Mouse (Mus musculus) gastrocnemius, postnatal 25 days (tissue): ENCODE data around the gene Kpna2. TPM values are rescaled to one million over a fixed set of nuclear protein-coding genes. Genes with fewer than 3 reads are reported as not detected.
"Not testable (repeated sequence)": the region's sequence is repeated elsewhere in the genome, so short reads cannot be mapped to it uniquely, and the experiment has no call there.

Source experiments
- DNase-seq: peaks from one replicate; pipeline ENCODE4 v3.0.0; 2022
- long read RNA-seq, 2 experiments: library from polyadenylated mRNA; stranded (forward); transcript quantifications; one replicate each; pipeline ENCODE4 v2.0.0; 2021
- total RNA-seq, 2 experiments: library from RNA; stranded (reverse); gene quantifications; 1 replicate in 1 of 2; 2 replicates in 1 of 2; pipeline ENCODE4 v1.2.3; 2021

Kpna2 gene
- 10 to 100 TPM; 10.9 to 17.1 TPM for total RNA-seq
- long read RNA-seq, experiment 1, transcript Kpna2-201 (11 exons, 2,054 nt) = major isoform, 6 of 8 reads
- long read RNA-seq, experiment 1, partial matches to known transcripts = 2 of 8 reads
- long read RNA-seq, experiment 1, other reads (novel, unspliced or antisense) = 0 of 8 reads
- long read RNA-seq, experiment 2, transcript Kpna2-201 (11 exons, 2,054 nt) = major isoform, 10 of 10 reads
- long read RNA-seq, experiment 2, partial matches to known transcripts = 0 of 10 reads
- long read RNA-seq, experiment 2, other reads (novel, unspliced or antisense) = 0 of 10 reads

- DNase-seq = peak; percentile 88
Observed at GRCm38 (mm10) chr11:106999151-106999948, at the start of gene Kpna2. Gene Kpna2 (minus strand): TSS chr11:106999541.

- no peak for DNase-seq
Observed at GRCm38 (mm10) chr11:107046766-107047620, 47.7 kb upstream of the Kpna2 start.

GRCm38 (mm10) chr11:107045546-107045945 is 46.2 kb upstream of the Kpna2 start:
- no peak for DNase-seq

GRCm38 (mm10) chr11:107044321-107044720 is 45.0 kb upstream of the Kpna2 start:
- no peak for DNase-seq

- no peak for DNase-seq
Observed at GRCm38 (mm10) chr11:107043361-107043760, 44.0 kb upstream of the Kpna2 start.

- DNase-seq = no peak
Observed at GRCm38 (mm10) chr11:107041396-107041795, 42.1 kb upstream of the Kpna2 start.

GRCm38 (mm10) chr11:107039417-107039816 is 40.1 kb upstream of the Kpna2 start:
- no peak for DNase-seq

GRCm38 (mm10) chr11:107034085-107034810 is 34.9 kb upstream of the Kpna2 start:
- no peak for DNase-seq

- no peak for DNase-seq
Observed at GRCm38 (mm10) chr11:107031635-107032034, 32.3 kb upstream of the Kpna2 start.

GRCm38 (mm10) chr11:107029536-107029935 is 30.2 kb upstream of the Kpna2 start:
- DNase-seq = no peak

GRCm38 (mm10) chr11:107028754-107029153 is 29.4 kb upstream of the Kpna2 start:
- no peak for DNase-seq

GRCm38 (mm10) chr11:107028275-107028618 is 28.9 kb upstream of the Kpna2 start:
- DNase-seq = no peak

GRCm38 (mm10) chr11:107027431-107028274 is 28.3 kb upstream of the Kpna2 start:
- DNase-seq = peak; percentile 90

GRCm38 (mm10) chr11:107026554-107027430 is 27.5 kb upstream of the Kpna2 start:
- DNase-seq = no peak

GRCm38 (mm10) chr11:107025411-107026321 is 26.3 kb upstream of the Kpna2 start, which contains the start of gene 1810010H24Rik:
Gene 1810010H24Rik (plus strand): TSS chr11:107025681.
- DNase-seq = no peak

GRCm38 (mm10) chr11:107024406-107024805 is 25.1 kb upstream of the Kpna2 start:
- no peak for DNase-seq

- no peak for DNase-seq
Observed at GRCm38 (mm10) chr11:107022050-107022683, 22.8 kb upstream of the Kpna2 start.

GRCm38 (mm10) chr11:107019722-107020121 is 20.4 kb upstream of the Kpna2 start:
- not testable (repeated sequence) for DNase-seq
